Mouse (Mus musculus) layer of hippocampus, adult 2 months (tissue): Measurements from ENCODE around the gene Tubb5. TPM values are rescaled to one million over a fixed set of nuclear protein-coding genes. Genes with fewer than 3 reads are reported as not detected.

ENCODE experiments used
- DNase-seq, 2 experiments: peaks; one replicate each; pipeline ENCODE4 v3.0.0; 2022; ENCODE audit warnings: low spot score in 2 of 2
- H3K27ac ChIP-seq: fragments of 200-600 bp; 2 replicates; pipeline ENCODE4 v1.8.1; 2022
- H3K4me3 ChIP-seq: fragments of 200-600 bp; 2 replicates; pipeline ENCODE4 v1.8.1; 2022; ENCODE audit warnings: mild to moderate bottlenecking
- CTCF ChIP-seq: fragments of 200-600 bp; conservative IDR thresholded peaks from 2 replicates; pipeline ENCODE4 v1.8.1; 2022; ENCODE audit warnings: antibody characterized with exemption, mild to moderate bottlenecking, moderate library complexity
- total RNA-seq, 2 experiments: library from RNA; stranded (reverse); gene quantifications; 2 replicates each; pipeline ENCODE4 v1.2.3; 2021

The Tubb5 gene
- total RNA-seq, 2 experiments from 2014 or later: 355 to 363 TPM

DNA sequence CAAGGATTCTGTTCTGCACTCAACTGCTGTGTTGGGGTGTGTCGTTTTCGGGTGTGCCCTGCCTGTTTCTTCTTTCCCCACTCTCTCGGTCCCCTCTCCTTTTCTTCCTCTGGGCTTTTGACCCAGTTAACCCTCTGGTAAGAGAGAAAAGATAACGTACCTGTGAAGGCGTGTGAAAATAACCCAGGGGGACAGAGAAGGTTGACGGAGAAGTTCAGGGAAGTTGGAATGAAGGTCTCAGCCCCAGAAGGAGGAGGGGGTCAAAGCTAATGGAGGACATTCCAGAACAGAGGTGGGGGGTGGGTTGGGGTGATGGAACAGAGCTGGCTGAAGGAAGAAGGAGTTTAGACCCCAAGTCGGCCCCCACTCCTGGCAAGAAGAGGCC lies 30.8 kb upstream of the Tubb5 start:
- H3K4me3 ChIP-seq: peak overlapping the region; percentile 73
- H3K27ac ChIP-seq: peak overlapping the region; percentile 85
- DNase-seq: no peak
- no peak for TF ChIP-seq CTCF

DNA sequence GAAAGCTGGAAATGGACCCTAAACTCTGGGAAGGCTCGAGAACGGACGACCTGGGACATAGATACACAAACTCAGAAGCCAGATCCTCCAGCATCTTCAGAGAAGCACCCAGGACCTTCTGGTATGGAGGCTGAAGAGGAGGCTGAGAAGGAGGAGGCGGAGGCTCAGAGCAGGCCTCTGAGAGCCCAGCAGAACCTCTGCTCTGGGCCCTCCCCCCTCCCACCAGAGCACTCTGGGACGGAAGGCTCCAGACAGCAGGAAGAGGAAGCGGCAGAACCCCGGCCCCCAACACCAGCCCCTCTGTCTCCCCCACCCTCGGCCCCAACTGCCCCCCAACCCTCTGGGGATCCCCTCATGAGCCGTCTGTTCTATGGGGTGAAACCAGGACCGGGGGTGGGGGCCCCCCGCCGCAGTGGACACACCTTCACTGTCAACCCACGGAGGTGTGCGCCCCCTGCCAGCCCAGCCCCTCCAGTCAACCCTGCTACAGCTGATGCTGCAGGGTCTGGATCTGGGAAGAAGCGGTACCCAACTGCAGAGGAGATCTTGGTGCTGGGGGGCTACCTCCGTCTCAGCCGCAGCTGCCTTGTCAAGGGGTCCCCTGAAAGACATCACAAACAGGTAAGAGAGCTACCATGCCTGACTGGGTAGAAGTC lies 30.2 kb upstream of the Tubb5 start:
- no peak for TF ChIP-seq CTCF
- Histone ChIP-seq H3K27ac (peak overlapping the region; percentile 88), H3K4me3 (peak overlapping the region; percentile 73)
- no peak for DNase-seq

DNA sequence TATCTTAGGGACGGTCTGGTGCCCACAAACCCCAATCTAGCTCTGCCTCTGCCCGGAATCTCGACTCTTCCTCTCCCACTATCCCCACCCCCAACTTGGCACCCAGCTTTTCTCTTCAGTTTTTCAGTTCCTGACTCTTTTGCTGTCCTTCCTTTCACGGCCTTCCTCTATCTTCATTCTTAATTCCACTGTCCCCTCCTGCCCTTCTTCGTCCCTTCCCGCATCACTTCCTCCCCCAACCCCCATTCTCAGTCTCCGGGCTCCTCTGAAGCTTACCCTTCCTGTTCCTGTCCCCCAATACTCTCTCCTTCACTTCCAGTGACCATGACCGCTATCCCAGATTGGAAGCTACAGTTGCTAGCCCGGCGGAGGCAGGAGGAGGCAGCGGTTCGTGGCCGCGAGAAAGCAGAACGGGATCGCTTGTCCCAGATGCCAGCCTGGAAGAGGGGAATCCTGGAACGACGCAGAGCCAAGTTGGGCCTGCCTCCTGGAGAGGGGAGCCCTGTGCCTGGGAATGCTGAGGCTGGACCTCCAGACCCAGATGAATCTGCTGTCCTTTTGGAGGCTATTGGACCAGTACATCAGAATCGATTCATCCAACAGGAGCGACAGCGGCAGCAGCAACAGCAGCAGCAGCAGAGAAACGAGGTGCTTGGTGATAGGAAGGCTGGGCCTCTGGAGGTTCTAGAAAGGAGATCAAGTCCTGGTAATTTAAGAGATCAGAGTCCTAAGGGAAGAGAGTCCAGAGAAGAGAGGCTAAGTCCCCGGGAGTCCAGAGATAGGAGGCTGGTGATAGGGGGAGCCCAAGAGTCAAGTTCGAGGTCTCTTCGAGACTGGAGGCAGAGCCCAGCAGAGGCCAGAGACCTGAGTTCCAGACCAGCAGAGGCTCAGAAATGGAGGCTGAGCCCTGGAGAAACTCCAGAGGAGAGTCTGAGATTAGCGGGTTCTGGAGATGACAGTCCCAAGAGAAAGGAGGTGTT lies 29.1 kb upstream of the Tubb5 start:
- Histone ChIP-seq H3K27ac (peak overlapping the region; percentile 88), H3K4me3 (peak overlapping the region; percentile 73)
- no peak for DNase-seq
- TF ChIP-seq CTCF: peak; percentile 54

DNA sequence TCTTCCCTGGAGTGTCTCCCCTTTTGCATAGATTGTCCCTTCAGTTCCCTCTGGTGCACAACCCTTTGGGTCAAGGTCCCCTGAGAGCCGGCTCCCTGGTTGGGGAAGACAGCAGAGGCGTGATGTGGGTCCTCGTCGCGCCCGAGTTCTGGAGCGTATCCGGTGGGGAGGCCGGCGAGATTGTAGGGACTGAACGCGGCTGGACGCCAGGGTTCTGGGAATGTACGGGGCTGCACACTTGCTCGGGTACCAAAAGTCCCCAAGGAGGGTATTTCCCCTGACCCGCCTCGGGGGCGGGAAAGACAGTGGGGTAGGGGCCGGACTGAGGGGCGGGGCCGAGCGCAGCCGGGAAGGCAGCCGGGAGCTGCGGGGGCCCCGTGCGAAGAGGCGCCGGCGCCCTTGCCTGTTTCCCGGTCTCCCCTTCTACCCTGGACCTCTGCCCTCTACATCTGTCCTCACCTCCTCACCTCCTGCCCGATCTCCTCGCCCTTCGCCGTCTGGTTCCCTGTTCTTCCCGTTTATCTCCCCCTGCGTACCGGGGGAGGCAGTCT lies 28.2 kb upstream of the Tubb5 start:
- no peak for TF ChIP-seq CTCF
- peak overlapping the region; percentile 73 for H3K4me3 ChIP-seq
- peak overlapping the region; percentile 88 for H3K27ac ChIP-seq
- DNase-seq: no peak

DNA sequence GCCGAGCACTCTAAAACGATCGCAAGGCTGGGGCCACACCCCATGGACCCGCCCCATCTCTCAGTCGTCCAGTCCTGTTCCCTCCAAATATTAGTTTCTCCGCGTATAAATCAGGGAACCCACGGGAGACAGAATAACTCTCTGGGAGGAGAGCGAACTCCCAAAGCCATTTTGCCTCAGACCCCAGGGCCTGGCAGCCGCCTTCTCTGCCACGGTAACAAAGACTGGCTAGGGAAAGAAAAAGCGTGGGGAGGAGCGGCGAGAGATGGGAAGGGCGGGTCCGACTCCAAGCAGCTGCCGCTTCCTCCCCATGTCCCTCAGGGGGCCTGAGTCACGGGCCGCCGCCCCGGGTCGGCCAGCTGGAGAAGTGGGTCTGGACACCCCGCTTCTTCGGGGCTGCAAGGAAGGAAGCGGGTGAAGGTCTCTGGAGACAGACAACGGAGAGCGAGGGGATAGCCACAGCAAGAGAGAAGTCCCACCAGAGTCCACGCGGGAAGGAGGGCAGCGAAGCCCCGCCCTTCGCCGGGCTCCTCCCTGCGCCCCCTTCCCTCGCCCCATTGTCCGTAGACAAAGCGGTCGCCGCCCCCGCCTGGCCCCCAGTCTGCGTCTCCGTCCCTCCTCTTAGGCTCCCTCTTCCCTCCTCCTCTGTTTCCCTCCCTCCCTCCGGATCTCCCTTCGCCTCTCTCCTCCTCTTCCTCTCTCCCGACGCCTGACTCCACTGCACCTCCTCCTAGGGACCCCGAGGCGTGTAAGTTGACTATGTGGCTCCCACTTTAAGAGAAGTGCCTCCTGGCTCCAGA lies 27.6 kb upstream of the Tubb5 start, which contains the start of gene Ppp1r18:
TSS of gene Ppp1r18 (plus strand) at position 113 of the 800 bp plus-strand sequence.
- Histone ChIP-seq H3K27ac (peak within 1 kb of the TSS; percentile 88), H3K4me3 (peak within 1 kb of the TSS; percentile 73)
- DNase-seq: no peak
- TF ChIP-seq CTCF: no peak

DNA sequence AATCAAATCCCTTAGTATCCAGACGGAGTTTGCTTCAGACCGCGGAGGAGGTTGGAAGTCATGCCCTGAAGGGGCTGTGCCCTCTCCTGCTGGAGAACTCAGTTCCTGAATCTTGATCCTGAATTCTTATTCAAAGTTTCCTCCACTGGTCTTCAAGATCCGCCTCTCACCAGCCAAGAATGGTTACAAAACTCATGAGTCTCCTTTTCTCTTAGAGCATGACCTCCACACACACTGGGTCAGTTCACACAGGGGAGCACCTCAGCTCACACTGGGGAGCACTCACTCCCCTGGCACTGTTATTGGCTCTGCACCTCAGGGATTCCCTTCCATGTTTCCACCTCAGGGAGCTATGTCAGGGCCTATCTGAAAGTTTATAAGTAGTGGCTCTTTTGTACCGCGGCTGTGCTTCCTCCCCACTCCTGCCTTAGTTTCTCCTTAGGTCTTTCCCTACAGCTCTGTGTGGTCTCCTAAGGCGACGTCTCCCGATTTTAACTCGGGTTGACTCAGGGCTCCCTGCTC lies 26.8 kb upstream of the Tubb5 start:
- H3K4me3 ChIP-seq: peak overlapping the region; percentile 73; the same call in 1 of the 2 replicates
- no peak for DNase-seq
- no peak for TF ChIP-seq CTCF
- peak overlapping the region; percentile 88; the same call in 1 of the 2 replicates for H3K27ac ChIP-seq

DNA sequence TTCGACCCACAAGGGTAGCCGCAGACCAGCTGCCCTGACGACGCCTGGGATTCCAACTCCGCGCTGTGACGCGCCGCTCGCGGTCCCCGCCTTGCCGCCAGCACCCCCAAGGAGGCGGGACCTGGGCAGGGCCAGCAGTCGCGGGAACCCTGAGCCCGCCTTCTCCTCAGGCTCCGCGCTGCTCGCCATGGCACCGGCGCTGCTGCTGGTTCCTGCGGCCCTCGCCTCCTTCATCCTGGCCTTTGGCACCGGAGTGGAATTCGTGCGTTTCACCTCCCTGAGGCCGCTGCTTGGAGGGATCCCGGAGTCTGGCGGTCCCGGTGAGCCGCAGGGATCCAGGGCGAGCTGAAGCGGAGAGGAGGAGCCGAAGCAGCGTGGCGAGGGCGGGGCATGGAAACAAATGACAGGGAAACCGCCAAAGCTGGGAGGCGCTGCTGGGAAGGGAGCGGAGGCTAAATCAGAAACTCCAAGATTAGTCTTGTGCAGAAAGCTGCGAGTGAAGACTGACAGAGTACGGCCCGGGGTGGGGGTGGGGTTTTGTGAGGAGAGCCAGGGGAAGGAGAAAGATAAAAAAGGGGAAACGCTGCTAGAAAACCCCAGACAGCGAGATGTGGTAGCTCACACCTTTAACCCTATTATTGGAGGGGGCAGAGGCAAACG lies 23.2 kb upstream of the Tubb5 start, which contains the start of gene Nrm:
TSS of gene Nrm (plus strand) at position 121 of the 660 bp plus-strand sequence.
- peak; percentile 59 for TF ChIP-seq CTCF
- peak; percentile 82 to 88 for DNase-seq
- Histone ChIP-seq H3K4me3 (peak within 1 kb of the TSS; percentile 70), H3K27ac (peak within 1 kb of the TSS; percentile 79)

DNA sequence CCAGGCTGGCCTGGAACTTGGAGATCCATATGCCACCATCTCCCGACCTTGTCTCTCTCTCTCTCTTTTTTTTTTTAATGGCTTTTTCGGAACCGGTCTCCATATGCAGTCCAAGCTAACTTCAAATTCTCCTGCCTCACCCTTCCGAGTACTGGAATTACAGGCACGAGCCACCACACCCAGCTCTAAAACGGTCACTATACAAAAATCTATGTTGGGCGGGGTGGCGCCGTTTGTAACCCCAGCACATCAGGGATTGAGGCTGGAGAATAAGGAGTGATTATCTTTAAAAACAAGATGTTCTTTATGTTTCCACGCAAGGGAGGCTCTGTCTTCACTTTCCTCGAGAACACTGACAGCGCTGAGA lies 22.7 kb upstream of the Tubb5 start:
- no peak for DNase-seq

DNA sequence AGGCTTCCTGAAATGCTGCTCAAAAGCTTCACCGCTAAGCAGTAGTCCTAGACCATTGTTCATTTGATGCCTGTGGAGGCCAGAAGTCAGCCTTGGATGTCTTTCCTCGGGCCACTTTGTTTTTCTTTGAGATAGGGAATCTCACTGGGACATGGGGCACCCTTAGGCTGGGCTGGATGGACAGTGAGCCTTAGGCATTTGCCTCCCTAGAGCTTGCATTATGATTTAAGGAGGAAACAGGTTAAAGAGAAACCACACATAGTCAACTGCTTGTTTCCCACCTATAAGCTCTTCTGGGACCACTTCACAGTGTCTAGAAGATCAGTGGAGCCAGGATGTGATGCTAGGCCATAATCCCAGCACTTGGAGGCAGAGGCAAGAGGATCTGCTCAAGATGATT lies 21.7 kb upstream of the Tubb5 start:
- no peak overlapping the region for H3K4me3 ChIP-seq
- no peak for TF ChIP-seq CTCF

More for the DNA sequence above, 22.7 kb upstream of the Tubb5 start:
- Histone ChIP-seq H3K27ac (peak overlapping the region; percentile 79), H3K4me3 (peak overlapping the region; percentile 70)
- TF ChIP-seq CTCF: no peak

DNA sequence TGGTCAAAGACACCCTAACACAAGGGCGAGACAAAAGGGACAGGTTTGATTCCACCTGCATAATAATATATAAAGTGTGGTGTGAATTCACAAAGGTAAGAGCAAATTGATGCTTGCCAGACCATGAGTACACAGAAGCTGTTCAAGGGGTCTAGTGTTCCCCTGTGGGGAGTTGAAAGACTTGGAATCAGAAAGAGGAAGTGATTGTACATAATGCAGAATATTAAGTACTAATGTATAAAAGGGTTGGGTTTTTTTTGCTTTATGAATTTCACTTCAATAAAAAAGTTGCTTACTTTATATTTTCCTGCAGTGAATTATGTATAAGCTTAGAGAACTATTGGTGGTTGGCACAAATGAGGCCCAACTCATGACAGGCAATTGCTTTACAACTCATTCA lies 21.3 kb upstream of the Tubb5 start:
- TF ChIP-seq CTCF: no peak
- no peak for DNase-seq
- H3K4me3 ChIP-seq: no peak overlapping the region
- no peak overlapping the region for H3K27ac ChIP-seq

More for the DNA sequence above, 21.7 kb upstream of the Tubb5 start:
- no peak for DNase-seq
- no peak overlapping the region for H3K27ac ChIP-seq

DNA sequence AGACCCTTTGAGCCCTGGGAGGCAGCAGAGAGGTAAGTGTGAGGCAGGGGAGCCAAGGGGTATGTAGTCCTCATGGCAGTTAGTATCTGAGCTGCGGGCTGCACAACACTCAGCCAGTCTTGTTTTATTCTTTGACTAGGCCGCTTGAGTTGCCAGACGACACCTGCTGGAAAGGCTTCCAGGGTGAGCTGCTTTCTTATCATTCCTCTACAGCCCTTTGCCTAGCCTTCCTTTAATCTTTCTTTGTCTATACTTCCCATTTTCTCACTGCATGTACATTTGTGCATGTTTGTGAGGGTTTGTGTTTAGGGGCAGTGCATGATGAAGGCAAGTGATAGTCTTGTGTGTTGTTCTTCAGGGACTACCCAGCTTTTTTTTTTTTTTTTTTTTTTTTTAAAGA lies 12.9 kb upstream of the Tubb5 start:
- Histone ChIP-seq H3K4me3 (no peak overlapping the region), H3K27ac (no peak overlapping the region)
- DNase-seq: no peak
- TF ChIP-seq CTCF: no peak
